Mouse (Mus musculus) heart, adult 2 months (tissue): ENCODE data around the gene Wdr83os.

Source experiments
- CTCF ChIP-seq: fragments of 200-600 bp; IDR thresholded peaks from 2 replicates; pipeline ENCODE4 v1.8.1; 2022; ENCODE audit warnings: antibody characterized with exemption, mild to moderate bottlenecking, moderate library complexity
- EP300 ChIP-seq: fragments of 200-500 bp; IDR thresholded peaks from 2 replicates; pipeline ENCODE4 v1.6.1; 2011; ENCODE audit warnings: low read depth, low read length, control low read depth; ENCODE audit not compliant: insufficient read depth
- POLR2A ChIP-seq: fragments of 200-500 bp; IDR thresholded peaks from 2 replicates; pipeline ENCODE4 v1.6.1; 2011; ENCODE audit warnings: mild to moderate bottlenecking, low read depth, low read length, control low read depth; ENCODE audit not compliant: insufficient read depth

DNA sequence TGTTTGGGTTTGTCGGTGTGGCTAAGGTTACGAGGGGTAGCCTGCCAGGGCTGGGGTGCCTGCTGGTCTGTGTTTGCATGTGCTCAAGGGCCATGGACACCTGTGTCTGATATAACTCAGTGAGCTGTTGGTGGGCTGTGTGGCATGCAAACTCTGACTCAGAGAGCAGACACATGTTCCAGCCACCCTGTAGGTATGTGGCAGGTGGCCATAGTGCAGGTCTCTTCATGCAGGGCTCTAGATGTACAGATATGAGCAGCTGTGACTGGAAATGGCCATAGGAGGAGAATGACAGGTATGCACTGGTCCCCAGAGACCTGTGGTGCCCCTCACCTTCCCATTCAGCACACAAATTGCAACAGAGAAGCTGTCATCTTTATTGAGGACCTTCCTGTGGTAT is 13.4 kb upstream of the Wdr83os start:
- TF ChIP-seq POLR2A: no peak
- TF ChIP-seq CTCF: no peak
- no peak for TF ChIP-seq EP300
